Mouse (Mus musculus): ENCODE measurements around the gene Arhgap42.

Arhgap42 gene

GRCm38 (mm10) chr9:9027445-9027844, 211.5 kb downstream of the Arhgap42 start:
- DNase-seq (ENCODE audit: low spot score), result no peak

GRCm38 (mm10) chr9:9015108-9015507, 223.8 kb downstream of the Arhgap42 start:
- DNase-seq (ENCODE audit: low spot score), result no peak

GRCm38 (mm10) chr9:9001170-9001569, 237.7 kb downstream of the Arhgap42 start:
- no peak for DNase-seq (ENCODE audit: low spot score)

GRCm38 (mm10) chr9:8996494-8996893, 242.4 kb downstream of the Arhgap42 start:
- no peak for DNase-seq (ENCODE audit: low spot score)

- no peak for DNase-seq (ENCODE audit: low spot score)
Measured at GRCm38 (mm10) chr9:8982315-8982714, 256.6 kb downstream of the Arhgap42 start.

GRCm38 (mm10) chr9:8977775-8978174, 261.1 kb downstream of the Arhgap42 start:
- DNase-seq (ENCODE audit: low spot score), result no peak

- no peak for DNase-seq (ENCODE audit: low spot score)
Measured at GRCm38 (mm10) chr9:8971491-8971890, 267.4 kb downstream of the Arhgap42 start, which contains the start of gene Gm16485. Gene Gm16485 (plus strand): TSS chr9:8971791.

- no peak for DNase-seq (ENCODE audit: low spot score)
Measured at GRCm38 (mm10) chr9:8970240-8970639, 268.7 kb downstream of the Arhgap42 start.

GRCm38 (mm10) chr9:8964512-8965133, 274.3 kb downstream of the Arhgap42 start:
- DNase-seq (ENCODE audit: low spot score), result no peak

- no peak for DNase-seq (ENCODE audit: low spot score)
Measured at GRCm38 (mm10) chr9:8953306-8953705, 285.6 kb downstream of the Arhgap42 start.

Data from urinary bladder, postnatal 10 days (tissue).